Mouse (Mus musculus): Measurements from ENCODE around the gene RPS10-NUDT3.
"Not testable (repeated sequence)": the region's sequence is repeated elsewhere in the genome, so short reads cannot be mapped to it uniquely, and the experiment has no call there.

The RPS10-NUDT3 gene

GRCm38 (mm10) chr17:27642491-27643062, 7.6 kb upstream of the RPS10-NUDT3 start:
- peak; percentile 62 to 71 for DNase-seq (ENCODE audit: low spot score in 2 of 2)

GRCm38 (mm10) chr17:27639851-27640250, 4.8 kb upstream of the RPS10-NUDT3 start:
- not testable (repeated sequence) for DNase-seq (ENCODE audit: low spot score in 2 of 2)

GRCm38 (mm10) chr17:27638921-27639332, 3.9 kb upstream of the RPS10-NUDT3 start:
- DNase-seq (ENCODE audit: low spot score in 2 of 2): peak; percentile 54 to 64

GRCm38 (mm10) chr17:27637333-27637732, 2.3 kb upstream of the RPS10-NUDT3 start:
- no peak for DNase-seq (ENCODE audit: low spot score in 2 of 2)

GRCm38 (mm10) chr17:27636132-27637020, 1.4 kb upstream of the RPS10-NUDT3 start, which contains the start of gene Rps10:
Gene Rps10 (minus strand): TSS chr17:27636669.
- no peak for DNase-seq (ENCODE audit: low spot score in 2 of 2)

GRCm38 (mm10) chr17:27635575-27635903, 517 bp upstream of the RPS10-NUDT3 start:
- DNase-seq (ENCODE audit: low spot score in 2 of 2): not testable (repeated sequence)

GRCm38 (mm10) chr17:27629249-27630020, 5.6 kb downstream of the RPS10-NUDT3 start:
- peak; percentile 73 to 84 for DNase-seq (ENCODE audit: low spot score in 2 of 2)

- DNase-seq (ENCODE audit: low spot score in 2 of 2): no peak
Measured at GRCm38 (mm10) chr17:27628376-27628775, 6.6 kb downstream of the RPS10-NUDT3 start.

GRCm38 (mm10) chr17:27627451-27627850, 7.6 kb downstream of the RPS10-NUDT3 start:
- DNase-seq (ENCODE audit: low spot score in 2 of 2): no peak

- DNase-seq (ENCODE audit: low spot score in 2 of 2): no peak
Measured at GRCm38 (mm10) chr17:27626681-27627080, 8.3 kb downstream of the RPS10-NUDT3 start.

GRCm38 (mm10) chr17:27625455-27626251, 9.4 kb downstream of the RPS10-NUDT3 start:
- DNase-seq (ENCODE audit: low spot score in 2 of 2): no peak

GRCm38 (mm10) chr17:27623360-27624326, 11.4 kb downstream of the RPS10-NUDT3 start, which contains the start of gene Nudt3:
Gene Nudt3 (minus strand): TSS chr17:27623495.
- DNase-seq (ENCODE audit: low spot score in 2 of 2): peak; percentile 76 to 82

GRCm38 (mm10) chr17:27622611-27623359, 12.2 kb downstream of the RPS10-NUDT3 start:
- no peak for DNase-seq (ENCODE audit: low spot score in 2 of 2)

- no peak for DNase-seq (ENCODE audit: low spot score in 2 of 2)
Measured at GRCm38 (mm10) chr17:27621705-27622531, 13.1 kb downstream of the RPS10-NUDT3 start.

- DNase-seq (ENCODE audit: low spot score in 2 of 2): no peak
Measured at GRCm38 (mm10) chr17:27621161-27621560, 13.9 kb downstream of the RPS10-NUDT3 start.

- DNase-seq (ENCODE audit: low spot score in 2 of 2): no peak
Measured at GRCm38 (mm10) chr17:27615388-27615787, 19.6 kb downstream of the RPS10-NUDT3 start.

GRCm38 (mm10) chr17:27613016-27613415, 22.0 kb downstream of the RPS10-NUDT3 start:
- DNase-seq (ENCODE audit: low spot score in 2 of 2): no peak

GRCm38 (mm10) chr17:27611994-27612393, 23.0 kb downstream of the RPS10-NUDT3 start:
- no peak for DNase-seq (ENCODE audit: low spot score in 2 of 2)

GRCm38 (mm10) chr17:27611519-27611884, 23.5 kb downstream of the RPS10-NUDT3 start:
- DNase-seq (ENCODE audit: low spot score in 2 of 2): no peak
